Mouse (Mus musculus): Measurements from ENCODE around the gene Tprg.

The Tprg gene

GRCm38 (mm10) chr16:25333279-25334219 lies 46.9 kb downstream of the Tprg start:
- DNase-seq: no peak

GRCm38 (mm10) chr16:25335058-25335703 lies 48.6 kb downstream of the Tprg start:
- no peak for DNase-seq

DNA sequence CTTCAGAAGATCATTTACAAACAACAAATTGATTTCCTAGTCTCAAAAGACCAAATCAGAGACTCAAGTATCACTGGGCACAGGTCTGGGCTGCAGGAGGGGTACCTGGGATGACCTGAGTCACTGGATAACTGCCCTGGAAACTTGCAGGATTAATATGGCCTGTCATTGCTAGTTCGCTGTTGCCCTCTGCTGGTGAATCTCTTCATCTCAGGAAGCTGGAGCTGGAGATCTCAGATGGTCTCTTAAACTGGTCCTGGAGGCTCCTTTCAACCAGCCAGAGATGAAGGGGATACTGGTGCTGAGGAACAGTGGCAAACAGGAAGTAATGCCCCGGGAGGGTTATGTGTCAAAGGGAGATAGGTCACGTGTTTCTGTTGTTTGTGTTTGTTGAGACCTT lies 63.0 kb downstream of the Tprg start:
- peak; percentile 81 for DNase-seq

GRCm38 (mm10) chr16:25367834-25368233 lies 81.2 kb downstream of the Tprg start:
- DNase-seq: peak; percentile 14

DNA sequence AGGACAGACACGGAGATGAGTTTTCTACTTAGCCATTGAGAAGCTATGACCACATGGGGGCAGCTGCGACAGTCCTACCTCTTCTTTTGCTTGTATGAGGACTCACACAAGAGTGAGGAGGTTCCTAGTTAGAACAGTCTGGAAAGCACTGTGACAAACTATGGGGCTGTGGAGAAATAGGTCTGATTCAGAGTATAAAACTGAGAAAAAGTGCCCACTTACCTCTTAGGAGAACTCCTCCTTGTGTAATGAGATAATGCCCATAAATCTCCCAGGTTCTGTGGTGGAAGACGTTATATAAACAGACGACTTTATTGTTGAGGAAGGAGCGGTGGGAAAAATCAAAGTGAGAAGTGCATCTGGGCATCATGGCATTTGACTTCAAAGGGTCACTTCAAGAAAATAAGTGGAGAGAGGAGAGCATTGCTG lies 83.4 kb downstream of the Tprg start:
- no peak for DNase-seq

DNA sequence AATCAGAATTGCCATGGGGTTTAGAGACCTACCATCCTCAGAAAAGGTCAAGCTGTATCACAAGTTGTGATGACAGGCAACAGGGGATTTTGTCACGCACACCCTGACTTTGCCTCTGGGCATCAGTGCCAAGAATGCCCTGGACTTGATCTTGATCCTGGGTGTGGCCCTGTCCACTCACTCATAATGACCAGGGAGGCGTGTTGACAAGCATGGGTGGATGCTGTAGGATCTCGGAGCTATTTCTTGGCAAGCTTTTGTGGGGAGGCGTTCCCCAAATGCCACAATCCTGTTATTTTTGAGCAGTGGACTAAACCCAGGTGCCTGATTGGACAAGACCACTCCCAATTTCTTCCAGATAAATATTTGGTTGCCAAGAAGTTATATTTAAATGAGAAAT lies 87.5 kb downstream of the Tprg start:
- DNase-seq: peak; percentile 19

GRCm38 (mm10) chr16:25374775-25375174 lies 88.2 kb downstream of the Tprg start:
- DNase-seq: peak; percentile 38

DNA sequence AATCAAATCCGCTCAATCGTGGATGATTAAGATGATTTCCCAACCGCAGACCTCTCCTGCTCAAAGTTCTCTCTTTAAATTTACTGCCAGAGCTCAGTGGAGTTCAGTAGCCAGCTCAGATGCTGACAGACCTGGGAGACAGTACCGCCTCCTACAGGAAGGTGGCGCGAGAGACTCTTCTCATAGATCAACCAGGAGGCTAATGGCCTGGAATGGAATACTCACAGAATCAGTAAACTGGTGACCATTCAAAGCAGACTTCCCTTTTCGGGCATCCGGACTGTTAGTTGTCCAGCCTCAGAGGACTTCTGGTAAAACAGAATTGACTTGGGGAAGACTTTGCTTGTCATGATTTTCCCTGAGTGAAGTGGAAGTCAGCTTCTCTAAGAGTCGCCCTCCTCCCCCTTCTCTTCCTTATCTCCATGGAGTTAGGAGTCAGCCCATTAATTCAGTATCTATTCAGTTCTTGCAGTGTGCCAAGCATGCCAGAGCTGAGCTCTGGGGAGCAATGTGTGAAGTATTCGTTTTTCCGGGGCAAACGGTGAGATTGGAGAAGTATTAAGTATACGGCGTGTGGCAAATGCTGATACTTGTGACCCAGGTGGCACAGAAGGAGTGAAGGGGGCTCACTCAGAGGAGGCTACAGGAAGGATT lies 90.2 kb downstream of the Tprg start:
- peak; percentile 91 for DNase-seq

DNA sequence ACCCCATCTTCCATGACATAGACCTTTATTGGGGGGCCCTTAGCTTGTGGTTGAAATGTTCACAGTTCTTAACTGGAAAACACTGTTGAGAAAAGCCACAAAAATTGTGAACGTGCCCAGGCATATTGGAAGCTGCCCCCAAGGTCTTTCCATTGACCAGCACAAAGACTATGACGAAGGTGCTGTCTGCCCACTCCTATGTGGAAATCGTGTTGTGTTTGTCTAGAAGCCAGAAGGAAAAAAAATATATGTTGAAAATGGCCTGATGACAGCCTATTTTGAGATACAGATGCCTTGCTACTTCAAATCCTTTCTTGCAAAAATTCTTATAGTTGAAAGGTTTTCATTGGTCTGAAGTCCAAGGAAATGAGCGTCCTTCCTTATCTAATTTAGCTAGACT lies 91.1 kb downstream of the Tprg start:
- DNase-seq: no peak

DNA sequence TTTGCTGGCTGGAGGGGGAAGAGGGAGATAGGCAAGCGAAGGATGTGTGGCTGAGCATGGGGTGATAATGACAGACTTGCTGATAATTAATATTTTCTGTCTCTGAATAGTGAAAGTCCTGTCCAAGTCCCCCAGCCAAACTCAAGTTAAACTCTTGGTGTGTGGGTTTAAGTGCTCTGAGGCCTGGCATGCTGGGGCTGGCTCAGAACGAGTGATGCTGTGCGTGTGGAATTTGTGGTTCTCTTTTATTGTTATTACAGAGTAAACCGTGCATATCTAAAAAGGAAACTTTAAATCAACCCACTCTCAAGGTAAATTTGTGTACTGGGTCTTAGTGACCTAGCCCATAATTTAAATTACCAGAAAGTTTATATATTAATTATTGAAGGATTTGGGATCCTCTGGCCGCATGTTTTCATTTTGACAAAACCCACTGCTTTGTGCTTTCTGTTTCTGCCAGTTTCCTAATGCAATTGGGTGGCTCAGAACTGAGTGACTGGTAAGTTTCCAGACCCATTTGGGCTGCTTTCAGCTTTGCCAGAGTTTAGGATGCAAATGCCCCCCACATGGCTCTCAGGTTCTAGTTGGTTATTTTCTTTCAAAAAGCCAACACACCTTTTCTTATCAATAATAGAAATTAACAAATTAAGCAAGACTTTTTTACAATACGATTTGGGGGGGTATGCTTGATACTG lies 99.0 kb downstream of the Tprg start:
- no peak for DNase-seq

DNA sequence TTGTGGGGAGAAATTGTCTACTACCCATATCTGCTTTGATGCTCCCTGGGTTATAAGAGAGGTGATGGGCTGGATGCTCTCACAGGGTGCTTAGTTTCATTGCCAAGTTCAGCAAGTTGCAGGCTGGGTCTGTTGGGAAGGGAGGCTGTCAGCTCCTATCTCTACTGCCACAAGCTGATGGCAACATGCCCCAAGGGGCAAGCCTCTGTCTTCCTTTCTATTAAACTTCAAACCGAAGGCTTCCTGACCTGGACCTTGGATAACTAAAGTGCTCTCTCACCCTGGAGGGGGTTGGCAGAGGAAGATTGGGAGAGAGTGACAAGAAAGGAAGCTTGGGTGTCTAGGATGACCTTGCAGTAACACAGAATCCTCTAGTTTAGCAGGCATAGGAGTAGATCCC lies 108.1 kb downstream of the Tprg start:
- DNase-seq: no peak

- peak; percentile 15 for DNase-seq
Observed at GRCm38 (mm10) chr16:25404156-25404555, 117.5 kb downstream of the Tprg start.

- DNase-seq: peak; percentile 72
Observed at GRCm38 (mm10) chr16:25407204-25407886, 120.7 kb downstream of the Tprg start.

GRCm38 (mm10) chr16:25408032-25408431 lies 121.4 kb downstream of the Tprg start:
- no peak for DNase-seq

GRCm38 (mm10) chr16:25411307-25411706 lies 124.7 kb downstream of the Tprg start:
- DNase-seq: no peak

DNA sequence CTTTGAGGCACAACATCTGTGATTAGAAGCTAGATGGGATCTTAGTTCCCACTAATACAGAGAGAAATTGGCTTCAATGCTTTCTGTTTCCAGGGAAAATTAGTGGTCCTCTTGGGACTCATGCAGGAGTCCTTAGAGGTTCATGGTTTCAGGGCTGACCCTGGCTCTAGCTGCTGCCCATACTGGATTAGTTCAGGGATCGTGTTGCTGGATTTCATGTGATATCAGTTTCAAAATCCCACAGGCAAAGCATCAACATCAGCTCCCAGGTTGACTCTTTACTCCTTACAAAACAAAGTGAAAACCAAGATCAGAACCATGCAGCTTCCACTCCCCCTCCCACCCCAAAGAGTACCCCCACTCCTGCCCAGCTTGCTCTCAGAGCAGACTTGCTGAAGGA lies 127.3 kb downstream of the Tprg start:
- DNase-seq: no peak

DNA sequence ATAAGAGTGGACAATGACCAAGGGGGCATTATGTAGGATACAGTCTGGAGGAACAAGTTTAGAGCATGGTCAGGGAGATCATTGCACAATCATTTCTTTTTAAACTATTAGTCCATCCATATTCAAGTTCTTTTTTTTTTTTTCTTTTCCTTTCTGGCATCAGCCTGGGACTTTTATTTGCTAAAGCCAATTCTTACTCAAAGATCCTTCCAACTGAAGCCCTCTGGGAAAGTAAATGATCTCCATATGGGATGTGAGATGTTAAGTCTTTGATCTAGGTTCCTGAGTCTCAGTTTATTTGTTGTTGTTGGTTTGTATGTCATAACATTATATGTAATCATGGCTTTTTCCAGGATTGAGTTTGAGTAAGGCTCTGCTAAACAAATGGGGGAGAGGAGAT lies 128.6 kb downstream of the Tprg start:
- DNase-seq: no peak

DNA sequence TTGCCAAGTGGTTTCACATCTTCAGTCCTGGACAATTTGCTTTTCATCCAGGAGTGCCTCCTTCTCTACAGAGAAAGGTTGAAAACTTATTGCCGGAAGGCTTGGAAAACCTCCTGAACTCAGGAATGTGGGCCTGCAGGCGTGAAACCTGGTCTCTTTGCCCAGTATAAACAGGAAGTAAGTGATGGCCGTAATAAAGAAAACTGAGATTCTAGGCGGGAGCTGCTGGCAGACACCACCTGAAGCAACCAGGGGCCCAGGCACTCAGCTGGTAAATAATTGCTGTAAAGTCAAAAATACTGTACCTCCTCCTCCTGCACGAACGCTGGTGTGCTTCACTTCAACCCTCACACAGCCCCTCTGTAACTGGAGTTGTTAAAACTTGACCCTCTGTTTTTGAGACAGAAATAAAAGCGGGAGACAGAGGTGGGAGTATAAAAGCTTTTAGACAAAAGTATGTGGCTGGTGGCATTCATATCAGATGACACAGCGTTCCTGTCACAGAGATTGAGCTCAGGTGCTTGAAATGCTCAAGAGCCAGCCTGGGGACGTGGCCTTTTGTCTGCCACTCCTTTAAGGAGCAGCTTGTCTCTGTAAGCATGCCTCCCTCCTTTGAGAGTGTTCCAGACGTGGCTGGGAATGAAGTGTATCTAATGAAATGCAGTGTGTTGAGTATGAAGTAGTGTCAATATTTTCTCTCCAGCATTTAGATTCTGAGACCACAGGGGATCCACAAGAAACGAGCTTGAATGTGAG lies 131.4 kb downstream of the Tprg start:
- DNase-seq: peak; percentile 69

- DNase-seq: peak; percentile 22
Observed at GRCm38 (mm10) chr16:25422997-25423396, 136.4 kb downstream of the Tprg start.

GRCm38 (mm10) chr16:25424001-25424400 lies 137.4 kb downstream of the Tprg start:
- DNase-seq: peak; percentile 17

DNA sequence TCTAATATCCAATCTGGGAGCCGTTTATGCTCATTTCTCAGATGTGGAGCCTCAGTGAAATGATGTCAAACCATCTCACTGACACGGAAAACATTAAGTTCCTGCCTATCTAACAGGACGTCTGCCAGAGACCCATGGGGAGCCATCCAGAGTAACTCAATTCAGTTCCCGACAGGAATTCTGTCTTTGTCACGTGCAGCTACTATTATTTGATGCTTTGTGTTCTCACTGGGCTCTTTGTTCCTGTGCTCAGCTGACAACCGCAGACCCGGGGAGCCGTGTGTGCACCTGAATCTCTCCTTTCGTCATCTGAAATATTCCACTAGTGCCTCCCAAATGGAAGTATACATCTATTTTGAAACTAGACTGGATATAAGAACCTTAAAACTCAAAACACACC lies 138.3 kb downstream of the Tprg start:
- DNase-seq: no peak

GRCm38 (mm10) chr16:25425376-25425775 lies 138.8 kb downstream of the Tprg start:
- no peak for DNase-seq
